Mouse (Mus musculus) liver, embryonic 11.5 days (tissue): ENCODE results near the gene Gm13285. TPM values are rescaled to one million over a fixed set of nuclear protein-coding genes. Genes with fewer than 3 reads are reported as not detected.
A peak's percentile ranks its signal among the peaks of the same experiment; 100 is the strongest.
"Not testable (repeated sequence)": the region's sequence is repeated elsewhere in the genome, so short reads cannot be mapped to it uniquely, and the experiment has no call there.

Source experiments
- ATAC-seq: fragments of 200-750 bp; cut with Nextera tagmentation; replicated peaks from 2 replicates; pipeline ENCODE4 v1.8.0; 2017; ENCODE audit warnings: moderate number of reproducible peaks, mild to moderate bottlenecking, moderate TSS enrichment, moderate library complexity; ENCODE audit not compliant: low FRiP score
- DNase-seq: peaks from one replicate; pipeline ENCODE4 v3.0.0-alpha.2; 2017; ENCODE audit warnings: low spot score
- H3K27ac ChIP-seq: fragments of 300-500 bp; sonication (generic); 2 replicates; pipeline ENCODE4 v1.5.1; 2014; ENCODE audit warnings: mild to moderate bottlenecking, low read depth, low read length, control low read depth
- H3K27me3 ChIP-seq: fragments of 300-500 bp; sonication (generic); replicated peaks from 2 replicates; pipeline ENCODE4 v1.6.1; 2014; ENCODE audit warnings: low read length, mixed read lengths; ENCODE audit not compliant: control insufficient read depth, insufficient read depth
- H3K36me3 ChIP-seq: fragments of 300-500 bp; sonication (generic); 2 replicates; pipeline ENCODE4 v1.6.1; 2014; ENCODE audit warnings: mild to moderate bottlenecking, low read length, moderate library complexity, mixed read lengths; ENCODE audit not compliant: control insufficient read depth, insufficient read depth
- H3K4me1 ChIP-seq: fragments of 300-500 bp; sonication (generic); replicated peaks from 2 replicates; pipeline ENCODE4 v1.6.1; 2014; ENCODE audit warnings: low read length, mixed read lengths; ENCODE audit not compliant: control insufficient read depth, insufficient read depth
- H3K4me2 ChIP-seq: fragments of 300-500 bp; sonication (generic); 2 replicates; pipeline ENCODE4 v1.6.1; 2014; ENCODE audit warnings: mild to moderate bottlenecking, control low read depth, moderate library complexity
- H3K4me3 ChIP-seq: fragments of 300-500 bp; sonication (generic); 2 replicates; pipeline ENCODE4 v1.5.1; 2014; ENCODE audit warnings: low read depth, low read length, control low read depth
- H3K9ac ChIP-seq: fragments of 300-500 bp; sonication (generic); 2 replicates; pipeline ENCODE4 v1.6.1; 2014; ENCODE audit warnings: low read depth, low read length, control low read depth
- H3K9me3 ChIP-seq: fragments of 300-500 bp; sonication (generic); 2 replicates; pipeline ENCODE4 v1.6.1; 2016; ENCODE audit warnings: low read length, inconsistent platforms, mixed read lengths; ENCODE audit not compliant: control insufficient read depth
- WGBS: fragments of 180-500 bp; shearing (Covaris S2); extraction: QIAGEN DNeasy Blood & Tissue Kit; methylation state at CpG from one replicate; pipeline ENCODE4 v1.1.7; 2014; 5-methylcytosine and 5-hydroxymethylcytosine counted together
- polyA plus RNA-seq: library from polyadenylated mRNA; unstranded; fragments of >200 nt; fragmentation: Nextera tagmentation; extraction: Ambion mirVana; gene quantifications from 2 replicates; pipeline ENCODE4 v1.2.1, GENCODE M21; 2014

The Gm13285 gene
- polyA plus RNA-seq, 1 experiment from 2014 or later: 0.26 TPM

GRCm38 (mm10) chr4:88761776-88762175 lies 37.7 kb upstream of the Gm13285 start:
- H3K27ac ChIP-seq, H3K4me2 ChIP-seq, H3K9ac ChIP-seq, H3K4me1 ChIP-seq, ATAC-seq, H3K36me3 ChIP-seq, H3K27me3 ChIP-seq, H3K9me3 ChIP-seq, DNase-seq, H3K4me3 ChIP-seq: not testable (repeated sequence)
- 55% methylated on average over 6 of the region's 8 CpGs for WGBS

DNA sequence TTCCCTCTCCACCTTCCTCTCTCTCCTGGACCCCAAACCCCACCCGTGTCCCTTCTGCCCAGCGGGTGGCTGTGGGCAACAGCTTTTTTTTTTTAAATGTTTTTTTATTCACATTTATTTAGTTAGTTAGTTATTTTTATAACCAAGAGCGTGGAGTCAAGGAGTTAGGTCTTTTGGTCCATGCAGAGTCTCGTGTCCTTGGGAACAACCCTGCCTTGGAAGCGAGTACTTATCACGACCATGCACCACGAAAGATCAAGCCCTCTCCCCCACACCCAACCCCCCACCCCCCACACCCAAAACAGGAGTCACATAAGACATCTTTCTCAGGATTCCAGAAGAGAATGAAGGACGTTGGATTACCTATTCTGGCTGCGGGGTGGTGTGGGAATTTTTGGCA lies 37.1 kb upstream of the Gm13285 start:
- H3K4me2 ChIP-seq, ATAC-seq, H3K27ac ChIP-seq, H3K9me3 ChIP-seq, H3K27me3 ChIP-seq, H3K36me3 ChIP-seq, H3K4me3 ChIP-seq, H3K4me1 ChIP-seq, H3K9ac ChIP-seq, DNase-seq: not testable (repeated sequence)
- WGBS: 36% methylated on average over 8 of the region's 9 CpGs

- H3K9ac ChIP-seq, H3K36me3 ChIP-seq, H3K27ac ChIP-seq, H3K4me1 ChIP-seq, ATAC-seq, H3K27me3 ChIP-seq, H3K9me3 ChIP-seq: not testable (repeated sequence)
- peak overlapping the region; percentile 38 for H3K4me3 ChIP-seq
- WGBS: 5% methylated on average over 26 of the region's 42 CpGs
- H3K4me2 ChIP-seq: peak overlapping the region; percentile 57
- peak; percentile 55 for DNase-seq
These were observed 36.0 kb upstream of the Gm13285 start for GRCm38 (mm10) chr4:88763384-88764018.

DNA sequence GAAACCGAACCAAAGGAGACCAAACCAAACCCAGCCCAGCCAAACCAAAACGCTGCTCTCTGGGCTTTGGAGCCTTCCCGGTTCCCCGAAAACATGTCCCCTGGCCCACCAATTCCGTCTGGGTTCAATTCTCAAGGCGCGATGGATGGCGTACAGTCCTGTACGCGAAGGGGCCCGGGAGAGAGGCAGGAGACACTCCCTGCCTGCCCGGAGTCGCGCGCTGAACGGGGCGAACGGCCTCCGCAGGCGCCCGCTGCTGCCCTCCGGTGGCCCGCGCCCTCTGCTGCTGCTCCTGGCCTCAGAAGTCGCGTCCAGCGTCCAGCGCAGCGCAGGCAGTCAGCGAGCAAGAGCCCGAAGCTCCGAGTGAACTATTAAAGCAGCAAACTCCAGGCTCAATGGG lies 25.9 kb upstream of the Gm13285 start, which contains the start of gene Gm13290:
Gene Gm13290, plus strand, starts transcription at position 301 of the 400 bp plus-strand sequence.
- not testable (repeated sequence) for H3K4me1 ChIP-seq, H3K9ac ChIP-seq, DNase-seq, ATAC-seq, H3K27me3 ChIP-seq, H3K36me3 ChIP-seq, H3K27ac ChIP-seq, H3K4me2 ChIP-seq, H3K9me3 ChIP-seq, H3K4me3 ChIP-seq
- WGBS: no CpG with 5 or more reads among the region's 32 CpGs

- no CpG with 5 or more reads among the region's 29 CpGs for WGBS
- not testable (repeated sequence) for H3K9me3 ChIP-seq, H3K4me1 ChIP-seq, H3K36me3 ChIP-seq, H3K27ac ChIP-seq, H3K27me3 ChIP-seq, ATAC-seq, H3K4me2 ChIP-seq, H3K4me3 ChIP-seq, H3K9ac ChIP-seq, DNase-seq
These were observed 22.8 kb upstream of the Gm13285 start, which contains the start of gene Gm13289 for GRCm38 (mm10) chr4:88776622-88777021. Gene Gm13289 (plus strand): TSS chr4:88776922.

DNA sequence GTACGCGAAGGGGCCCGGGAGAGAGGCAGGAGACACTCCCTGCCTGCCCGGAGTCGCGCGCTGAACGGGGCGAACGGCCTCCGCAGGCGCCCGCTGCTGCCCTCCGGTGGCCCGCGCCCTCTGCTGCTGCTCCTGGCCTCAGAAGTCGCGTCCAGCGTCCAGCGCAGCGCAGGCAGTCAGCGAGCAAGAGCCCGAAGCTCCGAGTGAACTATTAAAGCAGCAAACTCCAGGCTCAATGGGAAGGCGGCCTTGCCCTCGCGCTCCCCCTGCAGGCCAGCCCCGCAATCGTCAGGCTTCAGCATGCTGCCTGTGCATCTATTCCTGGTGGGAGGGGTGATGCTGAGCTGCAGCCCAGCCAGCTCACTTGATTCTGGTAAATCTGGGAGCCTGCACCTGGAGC lies 19.9 kb upstream of the Gm13285 start, which contains the start of gene Gm13272:
Gene Gm13272, plus strand, starts transcription at position 301 of the 400 bp plus-strand sequence.
- H3K27me3 ChIP-seq, DNase-seq: not testable (repeated sequence)
- WGBS: no CpG with 5 or more reads among the region's 29 CpGs

DNA sequence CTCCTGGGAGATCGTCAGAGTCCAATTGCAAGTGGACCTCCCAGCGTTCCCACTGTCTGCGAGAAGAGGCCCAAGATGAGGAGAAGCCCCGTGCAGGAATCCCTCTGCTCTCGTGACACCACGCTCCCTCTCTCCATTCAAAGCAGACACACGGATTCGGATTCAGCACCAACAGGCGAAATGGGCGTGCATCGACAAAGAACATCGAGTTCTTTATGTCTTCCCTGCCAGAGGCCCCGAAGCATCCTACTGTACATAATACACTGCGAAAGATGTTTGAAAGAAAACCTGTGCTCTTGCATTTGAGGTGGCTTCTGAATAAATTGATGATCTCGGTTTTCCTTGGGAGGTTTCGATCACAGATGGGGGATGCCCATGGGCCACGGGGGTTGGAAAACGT lies 19.1 kb upstream of the Gm13285 start:
- not testable (repeated sequence) for H3K36me3 ChIP-seq, DNase-seq, H3K4me1 ChIP-seq, H3K9me3 ChIP-seq, H3K27me3 ChIP-seq, H3K4me2 ChIP-seq, H3K4me3 ChIP-seq, H3K9ac ChIP-seq, ATAC-seq, H3K27ac ChIP-seq
- 43% methylated on average over 14 of the region's 18 CpGs for WGBS

More for the DNA sequence above, 19.9 kb upstream of the Gm13285 start, which contains the start of gene Gm13272:
- not testable (repeated sequence) for H3K36me3 ChIP-seq, H3K27ac ChIP-seq, H3K4me2 ChIP-seq, H3K4me1 ChIP-seq, ATAC-seq, H3K9ac ChIP-seq, H3K4me3 ChIP-seq, H3K9me3 ChIP-seq

DNA sequence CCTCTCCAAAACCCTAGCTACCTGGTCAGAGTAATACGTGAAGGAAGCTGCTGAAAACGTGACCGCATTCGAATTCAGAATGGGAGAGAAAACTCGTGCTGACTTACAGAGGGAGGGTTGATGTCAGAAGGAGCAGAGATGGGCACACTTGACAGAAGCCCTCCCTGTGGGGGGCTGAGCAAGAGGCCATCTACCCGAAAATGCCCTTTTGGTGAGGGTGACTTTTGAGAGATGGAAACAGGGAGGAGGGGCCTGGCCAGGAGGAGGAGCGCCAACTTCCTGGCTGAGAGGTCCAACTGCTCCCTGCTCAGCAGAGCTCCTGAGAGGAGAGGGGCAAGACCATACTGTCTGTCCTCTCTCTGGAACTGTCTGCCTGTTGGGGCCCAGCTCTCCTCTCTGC lies 17.6 kb upstream of the Gm13285 start, which contains the start of gene Ifnz:
Gene Ifnz, plus strand, starts transcription at position 301 of the 400 bp plus-strand sequence.
- not testable (repeated sequence) for H3K4me3 ChIP-seq, H3K27me3 ChIP-seq, ATAC-seq, H3K36me3 ChIP-seq, H3K9me3 ChIP-seq, H3K9ac ChIP-seq, H3K4me1 ChIP-seq, DNase-seq, H3K27ac ChIP-seq
- 6% methylated on average over 4 of the region's 7 CpGs for WGBS
- H3K4me2 ChIP-seq: peak within 1 kb of the TSS; percentile 47

GRCm38 (mm10) chr4:88782335-88782734 lies 17.1 kb upstream of the Gm13285 start:
- not testable (repeated sequence) for ATAC-seq

More at GRCm38 (mm10) chr4:88782335-88782734, 17.1 kb upstream of the Gm13285 start:
- H3K4me3 ChIP-seq, H3K36me3 ChIP-seq, H3K4me1 ChIP-seq, H3K27me3 ChIP-seq, H3K9me3 ChIP-seq, H3K9ac ChIP-seq, DNase-seq, H3K27ac ChIP-seq: not testable (repeated sequence)
- under 1% methylated on average over 14 of the region's 31 CpGs for WGBS
- H3K4me2 ChIP-seq: peak overlapping the region; percentile 47
